Mouse (Mus musculus): ENCODE data around the gene Marveld3. TPM values are rescaled to one million over a fixed set of nuclear protein-coding genes. Genes with fewer than 3 reads are reported as not detected.

Marveld3 gene
- total RNA-seq, 1 experiment from 2014 or later: 0.15 TPM

DNA sequence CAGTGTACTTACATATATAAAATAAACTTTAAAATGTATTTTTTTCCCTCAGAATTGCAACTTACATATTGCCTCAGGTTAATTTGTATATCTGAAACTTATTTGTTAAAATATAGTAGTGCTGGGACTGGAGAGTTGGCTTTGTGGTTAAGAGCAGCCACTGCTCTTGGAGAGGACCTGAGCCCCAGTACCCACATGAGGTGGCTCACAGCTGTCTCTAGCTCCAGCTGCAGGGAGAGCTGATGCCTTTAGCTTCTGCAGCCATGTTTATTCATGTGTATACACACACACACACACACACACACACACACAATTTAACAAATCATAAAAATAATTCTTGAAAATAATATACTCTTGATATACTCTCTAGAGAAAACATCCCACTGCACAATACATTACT lies 59.6 kb downstream of the Marveld3 start:
- no peak for DNase-seq

Other genes starting within 250 kb of the Marveld3 start
- 41.2 and 47.6 TPM in 2 replicates for gene Atxn1l, start 224.5 kb downstream of the Marveld3 start, total RNA-seq (2021)
- gene Ap1g1, start 183.6 kb downstream of the Marveld3 start, total RNA-seq (2021): 80.0 and 81.2 TPM in 2 replicates
- gene Phlpp2, start 93.7 kb downstream of the Marveld3 start, total RNA-seq (2021): 9.6 and 10.1 TPM in 2 replicates
- gene Tat, start 28.2 kb upstream of the Marveld3 start, total RNA-seq (2021): 6.8 and 46.2 TPM in 2 replicates
- gene Chst4, start 77.5 kb upstream of the Marveld3 start, total RNA-seq (2021): 2.1 and 3.9 TPM in 2 replicates
- 6.7 and 7.4 TPM in 2 replicates for gene Zfp612, start 117.5 kb upstream of the Marveld3 start, total RNA-seq (2021)
- not detected in 2 replicates for gene Gm21964, start 139.0 kb upstream of the Marveld3 start, total RNA-seq (2021)
- not detected in 2 replicates for gene Gm17720, start 140.6 kb upstream of the Marveld3 start, total RNA-seq (2021)
- 0.34 and 0.56 TPM in 2 replicates for gene Calb2, start 206.0 kb upstream of the Marveld3 start, total RNA-seq (2021)

Data from adrenal gland, postnatal 14 days (tissue).